Mouse (Mus musculus): ENCODE data around the gene Abhd6.

Abhd6 gene

GRCm38 (mm10) chr14:8052661-8053060, 50.0 kb downstream of the Abhd6 start:
- intact Hi-C loops (cut with DNase I), result no loop called here

DNA sequence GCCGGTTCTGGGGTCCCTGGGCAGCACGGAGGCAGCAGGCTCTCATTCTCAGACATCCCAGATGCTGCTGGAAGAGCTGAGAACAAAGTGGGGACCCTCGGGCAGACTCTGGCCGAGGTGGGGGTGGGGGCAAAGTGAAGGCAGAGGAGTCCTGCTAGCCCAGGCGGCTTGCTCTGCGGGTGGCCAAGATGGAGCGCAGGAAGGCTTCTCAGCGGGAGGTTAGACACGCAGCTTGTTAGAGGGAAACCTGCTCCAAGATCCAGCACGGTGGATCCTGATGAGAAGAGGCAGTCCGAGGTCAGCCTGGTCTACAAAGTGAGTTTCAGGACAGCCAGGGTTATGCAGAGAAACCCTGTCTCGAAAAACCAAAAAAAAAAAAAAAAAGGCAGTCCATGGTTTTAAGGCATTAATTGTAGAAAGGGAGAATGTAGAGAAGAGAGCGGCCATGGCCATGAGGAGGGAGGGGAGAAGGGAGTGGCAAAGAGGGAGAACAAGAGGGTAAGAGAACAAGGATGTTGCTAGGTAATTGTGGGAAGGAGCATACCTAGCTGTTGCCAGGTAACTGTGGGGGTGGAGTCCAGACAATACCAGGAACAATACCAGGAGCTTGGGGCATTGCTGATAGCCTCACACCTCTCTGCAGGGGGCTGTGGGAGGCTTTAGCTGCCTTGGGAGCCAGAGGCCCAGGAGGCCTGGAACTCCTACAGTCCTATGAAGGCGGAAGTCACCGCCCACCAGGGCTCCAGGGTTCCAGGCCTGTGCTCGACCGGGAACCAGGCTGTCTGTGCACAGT, 51.8 kb downstream of the Abhd6 start:
- intact Hi-C loops (cut with DNase I), result no loop called here

GRCm38 (mm10) chr14:8056076-8056475, 53.4 kb downstream of the Abhd6 start:
- intact Hi-C loops (cut with DNase I), result no loop called here

DNA sequence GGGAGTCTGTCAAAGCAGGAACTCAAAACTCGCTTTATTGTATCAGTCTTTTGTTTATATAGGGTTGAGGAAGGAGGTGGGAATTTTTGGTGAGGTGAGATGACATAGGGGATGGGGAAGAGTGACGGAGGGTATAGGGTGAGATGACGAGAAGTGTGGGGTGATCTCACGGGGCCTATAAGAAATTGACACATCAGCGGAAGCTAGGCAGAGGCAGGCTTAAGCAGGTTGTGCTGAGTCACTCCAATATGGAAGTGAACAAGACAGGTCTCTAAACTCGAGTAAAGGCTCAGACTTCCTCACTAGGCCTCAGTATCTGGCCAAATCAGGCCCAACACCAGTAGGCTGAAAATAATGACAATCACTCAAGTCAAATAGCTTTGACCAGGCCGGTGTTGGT, 57.2 kb downstream of the Abhd6 start:
- intact Hi-C loops (cut with DNase I), result no loop called here

DNA sequence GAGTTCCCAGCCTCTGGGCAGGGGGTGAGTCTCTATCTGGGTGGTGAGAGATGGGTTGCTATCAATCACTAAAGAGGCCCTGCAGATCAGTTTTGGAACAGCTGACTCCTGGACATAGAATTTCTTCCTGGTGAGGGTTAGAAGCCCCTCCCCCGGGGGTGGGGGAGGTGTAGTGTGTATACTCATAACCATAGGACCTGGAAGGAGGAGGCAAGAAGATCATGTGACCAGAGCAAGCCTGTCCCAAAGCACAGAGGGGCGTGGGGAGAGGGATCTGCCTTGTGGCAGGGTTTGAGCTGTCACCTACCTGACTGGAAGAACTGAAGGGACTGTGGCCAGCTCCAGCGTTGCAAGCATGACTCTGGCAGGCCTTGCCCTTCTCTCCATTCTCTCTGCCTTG, 59.4 kb downstream of the Abhd6 start:
- intact Hi-C loops (cut with DNase I), result no loop called here

- intact Hi-C loops (cut with DNase I), result no loop called here
Measured at GRCm38 (mm10) chr14:8062537-8063301, 60.0 kb downstream of the Abhd6 start.

DNA sequence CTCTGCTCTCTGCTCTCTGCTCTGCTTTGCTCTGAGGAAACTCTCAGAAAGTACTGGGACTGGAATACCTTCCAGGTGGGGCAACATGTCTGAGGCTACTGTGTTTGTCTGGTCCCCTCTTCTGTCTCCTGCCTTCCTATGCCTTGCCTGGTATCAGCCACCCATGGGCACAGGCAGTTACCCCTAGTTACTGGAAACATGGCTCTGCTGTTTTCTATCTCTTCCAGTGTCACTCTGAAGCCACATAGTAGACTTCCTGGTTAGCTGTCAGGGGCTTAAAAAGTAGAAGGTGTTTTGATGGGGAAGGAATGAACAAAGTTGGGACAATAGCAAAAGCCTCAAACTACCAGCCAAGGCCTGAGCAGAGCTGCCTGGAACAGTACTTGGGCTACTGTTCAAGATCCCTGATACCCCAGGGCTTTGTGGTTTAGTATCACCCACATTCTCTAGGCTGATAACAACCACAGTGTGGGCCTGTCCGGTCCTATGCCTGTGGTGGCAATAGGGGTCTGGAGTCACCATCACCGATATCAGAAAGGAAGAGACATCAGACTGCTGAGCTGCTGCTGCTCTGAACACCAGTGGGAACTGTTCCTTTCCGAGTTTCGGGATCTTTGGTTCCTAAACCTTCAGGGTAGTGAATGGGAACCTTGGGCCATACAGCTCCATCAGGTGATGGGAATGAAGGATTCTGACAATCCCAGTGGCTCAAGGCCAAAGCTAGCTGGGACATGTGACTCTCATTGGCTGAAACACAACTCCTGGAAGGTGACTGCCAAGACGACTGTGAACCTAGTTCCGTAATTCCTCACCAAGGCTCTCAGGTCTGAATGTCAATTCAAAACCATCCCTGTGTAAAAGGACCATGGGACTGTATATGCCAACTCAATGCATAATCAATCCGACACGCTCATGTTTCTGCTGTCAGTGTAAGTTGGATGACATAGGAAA, 61.4 kb downstream of the Abhd6 start:
- intact Hi-C loops (cut with DNase I), result no loop called here

DNA sequence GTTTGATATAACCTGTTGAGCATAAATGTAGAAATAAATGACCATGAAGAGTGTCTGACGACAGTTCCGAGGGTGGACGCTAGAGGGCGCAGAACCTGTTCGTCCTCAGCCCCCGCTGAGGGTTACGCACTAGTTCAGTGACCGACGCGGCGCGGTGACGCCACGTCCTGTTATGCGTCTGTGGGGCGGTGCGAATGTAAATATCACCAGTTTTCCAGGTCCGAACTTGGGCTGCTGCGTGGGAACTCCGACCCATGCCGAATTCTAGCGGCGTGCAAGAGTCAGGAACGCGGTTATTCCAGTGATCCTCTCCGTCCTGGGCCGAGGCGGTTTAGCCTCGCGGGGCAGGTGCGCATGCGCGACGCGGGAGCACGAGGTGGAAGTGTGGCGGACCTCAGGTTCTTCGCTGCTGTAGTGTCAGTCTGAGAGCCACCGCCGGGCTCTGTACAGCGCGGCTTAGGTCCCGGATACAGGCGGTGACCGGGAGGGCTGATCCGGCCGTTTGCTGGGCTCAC, 77.5 kb downstream of the Abhd6 start, which contains the start of gene Rpp14:
TSS of gene Rpp14 (plus strand) at position 203 of the 515 bp plus-strand sequence.
- intact Hi-C loops (cut with DNase I), result no loop called here

DNA sequence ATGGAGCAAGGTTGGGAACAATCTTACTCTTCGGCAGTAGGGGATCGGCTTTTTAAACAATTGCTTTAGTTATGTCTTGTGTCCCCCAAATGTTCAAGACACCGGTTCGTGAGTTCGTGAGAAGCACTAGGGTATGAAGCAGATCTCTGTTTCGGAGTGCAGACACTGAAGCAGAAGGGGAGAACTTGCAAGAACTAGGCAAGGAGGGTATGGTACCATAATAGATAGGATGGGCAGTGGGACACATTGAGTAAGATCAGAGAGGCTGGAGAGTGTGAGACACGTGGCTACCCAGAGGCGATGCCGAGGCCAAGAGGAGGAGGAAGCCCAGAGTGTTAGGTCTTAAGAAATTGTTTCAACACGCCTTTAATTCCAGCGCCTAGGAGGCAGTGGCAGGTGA, 78.0 kb downstream of the Abhd6 start:
- intact Hi-C loops (cut with DNase I), result no loop called here

- intact Hi-C loops (cut with DNase I), result no loop called here
Measured at GRCm38 (mm10) chr14:8082949-8083348, 80.2 kb downstream of the Abhd6 start.

DNA sequence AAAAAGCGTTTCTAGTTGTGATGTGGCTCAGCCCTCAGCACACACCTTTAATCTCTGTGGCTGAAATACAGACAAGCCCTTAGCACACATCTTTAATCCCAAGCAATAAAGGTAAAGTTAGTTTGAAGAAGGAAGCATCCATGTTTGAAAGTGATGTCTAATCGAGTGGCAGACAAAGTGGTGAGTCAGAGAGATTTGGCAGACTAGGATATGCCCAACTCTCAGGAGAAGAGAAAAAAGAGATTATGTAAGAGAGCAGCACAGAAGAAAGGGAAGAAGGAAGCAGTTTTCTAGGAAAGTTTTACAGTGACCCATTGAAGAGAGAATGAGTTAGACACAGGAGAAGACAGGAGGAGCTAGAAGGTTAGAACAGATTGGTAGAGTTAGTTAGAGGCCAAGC, 86.3 kb downstream of the Abhd6 start:
- intact Hi-C loops (cut with DNase I), result loop anchor here (5.0 kb wide), 1 partner anchor 258 kb away; no protein-coding TSS in a partner anchor

GRCm38 (mm10) chr14:8092573-8092972, 89.9 kb downstream of the Abhd6 start:
- intact Hi-C loops (cut with DNase I), result loop anchor here (5.0 kb wide), 1 partner anchor 65 kb away; no protein-coding TSS in a partner anchor

DNA sequence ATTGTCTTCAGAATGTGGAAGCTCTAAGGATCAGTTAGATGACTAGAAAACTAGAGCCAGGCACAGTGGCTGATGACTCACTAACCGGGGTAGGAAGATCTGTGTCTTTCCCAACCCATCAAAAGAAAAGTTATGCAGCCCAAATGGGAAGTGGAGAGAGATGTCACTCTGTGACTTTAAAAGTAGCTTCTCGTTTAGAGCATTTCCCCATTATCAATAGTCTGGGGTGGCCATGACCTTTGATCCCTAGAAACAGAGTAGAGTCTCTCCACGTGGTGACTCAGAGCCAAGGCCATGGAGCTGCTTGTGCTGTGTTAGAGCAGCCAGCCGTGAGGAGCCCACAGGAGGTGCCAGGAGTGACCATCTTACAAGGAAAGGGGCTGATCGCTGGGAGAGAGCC, 90.7 kb downstream of the Abhd6 start:
- intact Hi-C loops (cut with DNase I), result loop anchor here (5.0 kb wide), 1 partner anchor 64 kb away; no protein-coding TSS in a partner anchor

DNA sequence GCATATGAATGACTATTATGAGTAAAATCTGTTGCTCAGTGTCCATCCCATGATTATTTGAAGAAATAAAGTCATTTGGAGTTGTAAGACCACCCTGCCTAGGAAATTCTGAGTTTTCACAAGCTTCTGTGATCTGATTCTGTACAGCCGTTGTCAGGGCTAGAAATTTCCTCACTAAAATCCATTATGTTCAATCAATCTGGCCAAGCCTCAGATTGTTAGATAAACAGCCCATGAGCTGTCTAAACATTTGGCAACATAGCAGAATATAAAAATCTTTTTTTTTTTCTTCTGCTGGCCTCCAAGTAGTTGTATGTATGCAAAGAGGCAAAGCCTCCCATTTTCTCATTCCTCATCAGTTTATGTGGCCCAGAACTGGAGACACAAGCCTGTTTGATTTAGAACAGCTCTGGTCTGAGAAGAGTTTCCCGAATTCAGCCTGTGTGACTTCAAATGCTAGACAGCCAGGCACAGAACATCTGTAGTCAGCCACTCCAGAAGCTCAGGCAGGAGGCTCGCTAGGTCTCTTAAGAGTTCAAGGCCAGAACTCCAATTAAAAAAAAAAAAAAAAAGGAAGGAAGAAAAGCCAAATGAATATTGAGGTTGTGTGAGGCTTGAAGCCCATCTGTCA, 92.3 kb downstream of the Abhd6 start:
- intact Hi-C loops (cut with DNase I), result loop anchor here (5.0 kb wide), 1 partner anchor 62 kb away; no protein-coding TSS in a partner anchor

DNA sequence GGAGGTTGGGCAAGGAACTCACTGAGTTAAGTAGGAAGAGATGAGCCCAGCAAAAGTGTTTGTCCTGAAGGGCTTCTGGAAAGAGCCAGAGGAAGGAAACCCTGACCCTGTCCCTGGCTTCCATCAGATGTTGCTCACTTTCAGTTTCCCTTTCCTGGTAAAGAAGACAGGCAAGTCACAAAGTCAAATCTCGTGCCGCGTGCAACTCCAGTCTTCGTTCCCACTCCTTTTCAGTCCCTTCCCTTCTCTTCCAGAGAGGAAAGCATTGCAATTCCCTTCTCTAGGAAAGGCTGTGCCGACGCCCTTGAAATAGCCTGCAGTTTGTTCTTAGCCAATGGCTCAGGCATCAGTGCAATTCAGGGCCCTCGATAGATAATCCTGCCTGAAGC, 92.9 kb downstream of the Abhd6 start:
- intact Hi-C loops (cut with DNase I), result no loop called here

- intact Hi-C loops (cut with DNase I), result no loop called here
Measured at GRCm38 (mm10) chr14:8097978-8098686, 95.4 kb downstream of the Abhd6 start, which contains the start of gene Pxk. Gene Pxk (plus strand): TSS chr14:8098211.

- intact Hi-C loops (cut with DNase I), result no loop called here
Measured at GRCm38 (mm10) chr14:8098687-8098995, 95.9 kb downstream of the Abhd6 start.

DNA sequence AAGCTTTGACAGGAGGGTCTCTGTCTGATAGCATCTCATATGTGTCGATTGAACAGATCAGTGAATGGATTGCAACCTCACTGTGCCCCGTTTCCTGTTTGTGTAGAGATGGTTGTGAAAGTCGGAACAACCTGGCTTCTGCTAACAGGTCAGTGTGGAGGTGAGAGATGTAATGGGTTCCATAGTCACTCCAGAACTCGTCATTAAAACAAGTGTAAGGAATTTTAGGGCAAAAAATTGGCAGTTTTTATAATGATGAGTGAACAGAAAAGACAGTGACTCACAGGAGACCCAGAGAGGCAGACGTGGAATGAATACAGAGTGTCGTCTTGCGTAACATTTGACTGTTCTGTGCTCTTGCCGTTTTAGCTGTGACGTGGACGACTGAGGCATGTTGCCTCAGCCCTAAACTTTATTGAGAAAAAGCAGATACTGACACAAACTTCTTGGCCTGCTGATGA, 96.9 kb downstream of the Abhd6 start:
- intact Hi-C loops (cut with DNase I), result no loop called here

DNA sequence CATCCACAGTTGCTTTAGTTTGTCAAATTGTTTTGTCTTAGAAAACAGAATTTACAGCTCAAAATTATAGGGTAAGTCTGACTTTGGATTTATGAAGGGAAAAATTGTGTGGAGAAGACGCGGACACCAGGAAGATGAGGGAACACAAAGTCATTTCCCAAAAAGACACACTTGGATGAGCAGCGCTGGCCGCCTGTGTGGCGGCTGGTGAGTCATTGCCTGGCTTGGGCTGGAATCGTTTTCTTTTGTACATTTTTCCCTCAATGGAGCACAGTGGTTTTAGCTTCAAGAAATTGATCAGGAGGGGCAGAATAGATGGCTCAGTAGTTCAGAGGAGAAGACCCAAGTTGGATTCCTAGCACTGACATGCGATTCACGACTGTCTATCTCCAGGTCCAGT, 99.2 kb downstream of the Abhd6 start:
- intact Hi-C loops (cut with DNase I), result no loop called here

DNA sequence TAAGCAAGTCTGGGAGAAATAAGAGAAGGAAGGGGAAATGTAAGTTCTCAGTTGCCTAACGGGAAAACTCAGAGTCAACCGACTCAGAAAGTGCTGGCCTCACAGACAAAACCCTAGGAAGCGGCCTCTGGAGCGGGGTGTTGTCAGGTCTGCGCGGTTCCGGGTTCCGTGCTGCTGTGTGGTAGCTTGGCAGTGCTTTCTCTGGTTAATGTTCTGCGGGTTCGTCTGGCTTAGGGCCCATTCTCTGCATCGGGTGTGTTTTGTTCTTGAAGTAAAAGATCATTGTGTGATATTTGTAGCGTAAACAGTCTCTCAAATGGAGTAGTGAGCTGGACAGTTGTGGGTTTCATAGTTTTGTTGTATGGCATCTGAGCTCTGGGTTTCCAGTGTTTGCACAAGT, 100.0 kb downstream of the Abhd6 start:
- intact Hi-C loops (cut with DNase I), result no loop called here

Measured in adrenal gland (tissue).